Mouse (Mus musculus) stomach, embryonic 15.5 days (tissue): ENCODE data around the gene 1110008L16Rik. TPM values are rescaled to one million over a fixed set of nuclear protein-coding genes. Genes with fewer than 3 reads are reported as not detected.

Source experiments
- polyA plus RNA-seq: library from polyadenylated mRNA; unstranded; fragments of >200 nt; fragmentation: Nextera tagmentation; extraction: Ambion mirVana; gene quantifications from 2 replicates; pipeline ENCODE4 v1.2.1, GENCODE M21; 2015

Gene 1110008L16Rik
- polyA plus RNA-seq, 1 experiment from 2014 or later = 22.2 TPM

Other genes starting within 250 kb of the 1110008L16Rik start
- gene 2700097O09Rik, start 219.5 kb upstream of the 1110008L16Rik start, polyA plus RNA-seq = 32.2 and 33.3 TPM in 2 replicates
- gene Srp54a, start 219.3 kb upstream of the 1110008L16Rik start, polyA plus RNA-seq = 168 and 186 TPM in 2 replicates
- gene Fam177a, start 175.1 kb upstream of the 1110008L16Rik start, polyA plus RNA-seq = 23.6 and 28.4 TPM in 2 replicates
- gene Srp54b, start 144.5 kb upstream of the 1110008L16Rik start, polyA plus RNA-seq = 62.7 and 69.3 TPM in 2 replicates
- 3.1 TPM in 1 of 2 replicates, not detected in the other for gene 1700047I17Rik2, start 100.0 kb upstream of the 1110008L16Rik start, polyA plus RNA-seq
- gene Srp54c, start 69.4 kb upstream of the 1110008L16Rik start, polyA plus RNA-seq = 73.1 and 83.6 TPM in 2 replicates
- gene Ppp2r3c, start 3.4 kb downstream of the 1110008L16Rik start, polyA plus RNA-seq = 9.5 and 11.6 TPM in 2 replicates
- gene Psma6, start 84.6 kb downstream of the 1110008L16Rik start, polyA plus RNA-seq = 392 and 406 TPM in 2 replicates
- 78.4 and 81.8 TPM in 2 replicates for gene Nfkbia, start 193.1 kb downstream of the 1110008L16Rik start, polyA plus RNA-seq